ENCODE assay signal across 9 mouse cellular contexts in the genomic region with DNA sequence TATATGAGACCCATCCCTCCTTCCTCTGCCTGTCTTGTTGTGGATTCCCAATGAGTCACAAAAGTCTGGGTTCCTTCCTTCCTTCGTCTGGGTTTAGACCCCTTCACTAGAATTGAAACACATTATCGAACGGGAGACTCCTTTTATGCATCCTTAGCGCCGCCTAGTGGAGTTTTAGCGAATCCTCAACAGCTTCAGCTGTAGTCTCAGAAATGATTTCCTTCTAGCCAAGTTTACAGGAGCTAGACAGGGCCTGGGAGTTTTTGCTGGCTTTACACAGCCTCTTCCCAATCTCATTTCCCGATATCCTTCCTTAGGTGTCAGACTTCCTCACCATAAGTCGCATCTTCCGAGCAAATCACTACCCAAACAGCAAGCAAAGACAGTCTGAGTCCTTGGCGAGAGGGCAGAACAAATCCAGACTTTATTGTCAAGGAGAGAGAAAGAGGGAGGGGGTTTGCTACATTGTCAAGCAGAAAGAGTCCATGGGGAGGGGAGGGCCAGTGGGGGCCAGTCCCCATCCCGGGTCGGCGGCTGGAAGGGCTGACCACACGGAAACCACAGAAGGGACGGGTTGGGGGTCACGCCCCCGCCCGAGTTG. TPM values are rescaled to one million over a fixed set of nuclear protein-coding genes. Genes with fewer than 3 reads are reported as not detected.
A peak's percentile ranks its signal among the peaks of the same experiment; 100 is the strongest.
DNase-seq lines count a peak whose midpoint lies in the region; ATAC-seq and TF ChIP-seq lines count a peak whose summit lies in the region.
"Had no signal": no experiment of that assay in that cellular context is flagged by ENCODE, and none has a peak within 500 bp of the region (broad histone marks: within the 10 kb centered on the region; RNA-seq: fewer than 3 reads in every experiment).

No protein-coding gene starts in this region.

- peak; percentile 75; the same call in 1 of the 2 replicates for TF ChIP-seq CTCF in brain, embryonic 14.5 days (IDR thresholded peaks at IDR 0.05; ENCODE audit: borderline replicate concordance, extremely low read depth, insufficient read depth, insufficient read length)

- no peaks in the 10 kb centered on the region for H3K9me3 ChIP-seq in forebrain, embryonic 11.5 days (ENCODE audit: control insufficient read depth, low read length)
- H3K9me3 ChIP-seq in hindbrain, embryonic 15.5 days, result no peaks in the 10 kb centered on the region
- H3K9me3 ChIP-seq in limb, embryonic 15.5 days, result no peaks in the 10 kb centered on the region

- H3K27ac ChIP-seq in forebrain, embryonic 11.5 days (ENCODE audit: low read depth, low read length), result no peak overlapping the region
- H3K27ac ChIP-seq in hindbrain, embryonic 15.5 days (replicated peaks), result peak overlapping the region; percentile 53; the same call in 1 of the 2 replicates
- H3K27ac ChIP-seq in limb, embryonic 15.5 days, result 0 out of 2 replicates have a peak overlapping the region, but pooled peaks have one; percentile 13
- H3K27ac ChIP-seq: macrophage had no signal

- H3K79me2 ChIP-seq in myocyte (ENCODE audit: control insufficient read depth, insufficient read depth), result no peaks in the 10 kb centered on the region

- 0 out of 2 replicates have a peak overlapping the region, but pooled peaks have one; percentile 39 for H3K4me2 ChIP-seq in forebrain, embryonic 11.5 days (ENCODE audit: low read depth, low read length, severe bottlenecking)
- peak overlapping the region; percentile 51 for H3K4me2 ChIP-seq in hindbrain, embryonic 15.5 days
- no peak overlapping the region for H3K4me2 ChIP-seq in limb, embryonic 15.5 days
- H3K4me2 ChIP-seq in myocyte (ENCODE audit: low read depth), result peak overlapping the region; percentile 7

- H3K9ac ChIP-seq in forebrain, embryonic 11.5 days (ENCODE audit: low read length), result no peak overlapping the region
- H3K9ac ChIP-seq in hindbrain, embryonic 15.5 days, result no peak overlapping the region
- H3K9ac ChIP-seq in limb, embryonic 15.5 days, result no peak overlapping the region

- no peak overlapping the region for H3ac ChIP-seq in myocyte (ENCODE audit: control insufficient read depth, insufficient read length)

- no peak overlapping the region for H3K4me3 ChIP-seq in forebrain, embryonic 11.5 days (ENCODE audit: low read depth, low read length)
- H3K4me3 ChIP-seq in hindbrain, embryonic 15.5 days, result 0 out of 2 replicates have a peak overlapping the region, but pooled peaks have one; percentile 8
- H3K4me3 ChIP-seq in limb, embryonic 15.5 days, result no peak overlapping the region
- H3K4me3 ChIP-seq in myocyte, result no peak overlapping the region

- WGBS in forebrain, embryonic 11.5 days, result 19% methylated on average over 18 of the region's 18 CpGs
- WGBS in hindbrain, embryonic 15.5 days, result 6% methylated on average over 18 of the region's 18 CpGs
- 18% methylated on average over 18 of the region's 18 CpGs for WGBS in limb, embryonic 15.5 days

- TF ChIP-seq POLR2A in brain, embryonic 14.5 days (IDR thresholded peaks at IDR 0.05; ENCODE audit: borderline replicate concordance, extremely low read depth, insufficient read depth, insufficient read length, poor library complexity, severe bottlenecking), result no peak
- TF ChIP-seq POLR2A in myocyte (IDR thresholded peaks at IDR 0.05; ENCODE audit: insufficient read length, low read depth), result no peak

- peaks cover 3% of the 10 kb centered on the region; the same call in 1 of the 2 replicates for H3K36me3 ChIP-seq in forebrain, embryonic 11.5 days (ENCODE audit: control insufficient read depth, insufficient read depth, low read length)
- H3K36me3 ChIP-seq in hindbrain, embryonic 15.5 days, result peaks cover 25% of the 10 kb centered on the region
- H3K36me3 ChIP-seq in limb, embryonic 15.5 days, result peaks cover 21% of the 10 kb centered on the region; the same call in 1 of the 2 replicates
- H3K36me3 ChIP-seq in myocyte (ENCODE audit: control insufficient read depth, insufficient read depth), result peaks cover 5% of the 10 kb centered on the region

- 0 out of 2 replicates have a peak, but pooled peaks cover 4% of the 10 kb centered on the region for H3K4me1 ChIP-seq in forebrain, embryonic 11.5 days (replicated peaks; ENCODE audit: control insufficient read depth, insufficient read depth, low read length)
- H3K4me1 ChIP-seq in hindbrain, embryonic 15.5 days (replicated peaks), result peaks cover 34% of the 10 kb centered on the region
- peaks cover 47% of the 10 kb centered on the region for H3K4me1 ChIP-seq in limb, embryonic 15.5 days

- ATAC-seq in forebrain, embryonic 11.5 days (replicated peaks; ENCODE audit: low FRiP score), result no peak
- ATAC-seq in hindbrain, embryonic 15.5 days (ENCODE audit: low FRiP score, low read depth), result no peak
- ATAC-seq in limb, embryonic 15.5 days (ENCODE audit: insufficient number of reproducible peaks, low FRiP score, low TSS enrichment, low read depth), result no peak

- peaks cover 3% of the 10 kb centered on the region; the same call in 1 of the 2 replicates for H3K27me3 ChIP-seq in forebrain, embryonic 11.5 days (ENCODE audit: control insufficient read depth, insufficient read depth, low read length)
- H3K27me3 ChIP-seq in hindbrain, embryonic 15.5 days, result no peaks in the 10 kb centered on the region
- H3K27me3 ChIP-seq in limb, embryonic 15.5 days, result no peaks in the 10 kb centered on the region
- H3K27me3 ChIP-seq in myocyte (ENCODE audit: control insufficient read depth, insufficient read depth, insufficient read length), result peaks cover 4% of the 10 kb centered on the region

- DNase-seq in layer of hippocampus, postnatal 10 days (ENCODE audit: low spot score in 2 of 2), result peak; percentile 66 to 70
- no peak for DNase-seq in layer of hippocampus, adult 9-11 months
- DNase-seq in brain, embryonic 14.5 days (ENCODE audit: low read depth), result peak; percentile 90
- peak; percentile 75 for DNase-seq in forebrain, embryonic 11.5 days (ENCODE audit: low spot score)
- DNase-seq in spleen, adult 12 weeks (ENCODE audit: low spot score), result no peak

TF ChIP-seq in myocyte, 11 proteins besides CTCF, POLR2A, EP300 and RAD21:
- TF ChIP-seq USF1 (IDR thresholded peaks at IDR 0.05; ENCODE audit: low read depth), result no peak
- TF ChIP-seq TCF3 (IDR thresholded peaks at IDR 0.05; ENCODE audit: insufficient read length, low read depth), result no peak
- no peak for TF ChIP-seq MYOG (IDR thresholded peaks at IDR 0.05; ENCODE audit: control insufficient read depth in 1 of 3, insufficient read depth in 1 of 3, insufficient read length in 2 of 3, low read depth in 2 of 3)
- no peak for TF ChIP-seq CEBPB (IDR thresholded peaks at IDR 0.05; ENCODE audit: insufficient read depth, poor library complexity, severe bottlenecking)
- TF ChIP-seq REST (IDR thresholded peaks at IDR 0.05; ENCODE audit: insufficient read depth, insufficient read length), result no peak
- TF ChIP-seq TCF12 (IDR thresholded peaks at IDR 0.05; ENCODE audit: insufficient read depth, poor library complexity, severe bottlenecking), result no peak
TF ChIP-seq in myocyte: peak in this region for 0.

RNA-seq across cellular contexts. Expression of a gene that starts 3.2 kb away (rescaled TPM):
- 1 to 10 TPM in 1 of 2 experiments, under 1 TPM in 1; 0.89 to 1.0 TPM for total RNA-seq in layer of hippocampus, postnatal 10 days (2021)
- 0.30 and 0.33 TPM in 2 replicates for polyA plus RNA-seq in brain, embryonic 14.5 days (2012; rRNA removed)
- not detected in 2 replicates for polyA plus RNA-seq in forebrain, embryonic 11.5 days (2014; fragmentation: Nextera tagmentation; extraction: Ambion mirVana)
- polyA plus RNA-seq in hindbrain, embryonic 15.5 days (2015; fragmentation: Nextera tagmentation; extraction: Ambion mirVana), result 0.41 and 0.44 TPM in 2 replicates
- polyA plus RNA-seq in limb, embryonic 15.5 days (2015; fragmentation: Nextera tagmentation; extraction: Ambion mirVana), result 0.20 and 0.36 TPM in 2 replicates
- polyA plus RNA-seq in myocyte (2012; fragmentation: generic; extraction: Trizol), result 0.05 TPM

RNA-seq across cellular contexts. Expression of a gene that starts 26.3 kb away (rescaled TPM):
- 10 to 100 TPM; 36.5 to 45.0 TPM for total RNA-seq in layer of hippocampus, postnatal 10 days (2021)
- 20.3 and 37.5 TPM in 2 replicates for polyA plus RNA-seq in brain, embryonic 14.5 days (2012; rRNA removed)
- polyA plus RNA-seq in forebrain, embryonic 11.5 days (2014; fragmentation: Nextera tagmentation; extraction: Ambion mirVana), result 27.4 and 27.8 TPM in 2 replicates
- 22.6 and 26.6 TPM in 2 replicates for polyA plus RNA-seq in hindbrain, embryonic 15.5 days (2015; fragmentation: Nextera tagmentation; extraction: Ambion mirVana)
- polyA plus RNA-seq in limb, embryonic 15.5 days (2015; fragmentation: Nextera tagmentation; extraction: Ambion mirVana), result 17.1 and 19.4 TPM in 2 replicates
- 35.6 TPM for polyA plus RNA-seq in myocyte (2012; fragmentation: generic; extraction: Trizol)

RNA-seq across cellular contexts. Expression of a gene that starts 41.1 kb away (rescaled TPM):
- 100 to 1,000 TPM; 111 to 112 TPM for total RNA-seq in layer of hippocampus, postnatal 10 days (2021)
- polyA plus RNA-seq in brain, embryonic 14.5 days (2012; rRNA removed), result 165 and 192 TPM in 2 replicates
- polyA plus RNA-seq in forebrain, embryonic 11.5 days (2014; fragmentation: Nextera tagmentation; extraction: Ambion mirVana), result 265 TPM in 2 replicates
- 200 and 208 TPM in 2 replicates for polyA plus RNA-seq in hindbrain, embryonic 15.5 days (2015; fragmentation: Nextera tagmentation; extraction: Ambion mirVana)
- polyA plus RNA-seq in limb, embryonic 15.5 days (2015; fragmentation: Nextera tagmentation; extraction: Ambion mirVana), result 270 and 286 TPM in 2 replicates
- polyA plus RNA-seq in myocyte (2012; fragmentation: generic; extraction: Trizol), result 172 TPM

RNA-seq across cellular contexts. Expression of a gene that starts 53.0 kb away (rescaled TPM):
- total RNA-seq in layer of hippocampus, postnatal 10 days (2021), result 1 to 10 TPM; 6.7 to 7.5 TPM
- polyA plus RNA-seq in brain, embryonic 14.5 days (2012; rRNA removed), result 7.6 and 11.1 TPM in 2 replicates
- polyA plus RNA-seq in forebrain, embryonic 11.5 days (2014; fragmentation: Nextera tagmentation; extraction: Ambion mirVana), result 22.0 and 22.4 TPM in 2 replicates
- 7.4 and 7.9 TPM in 2 replicates for polyA plus RNA-seq in hindbrain, embryonic 15.5 days (2015; fragmentation: Nextera tagmentation; extraction: Ambion mirVana)
- 62.0 and 64.9 TPM in 2 replicates for polyA plus RNA-seq in limb, embryonic 15.5 days (2015; fragmentation: Nextera tagmentation; extraction: Ambion mirVana)
- polyA plus RNA-seq in myocyte (2012; fragmentation: generic; extraction: Trizol), result 162 TPM

RNA-seq across cellular contexts. Expression of a gene that starts 55.4 kb away (rescaled TPM):
- under 1 TPM in 1 of 2 experiments, not detected in 1; 0.39 TPM for total RNA-seq in layer of hippocampus, postnatal 10 days (2021)
- polyA plus RNA-seq in brain, embryonic 14.5 days (2012; rRNA removed), result 0.53 and 1.2 TPM in 2 replicates
- polyA plus RNA-seq in forebrain, embryonic 11.5 days (2014; fragmentation: Nextera tagmentation; extraction: Ambion mirVana), result 6.6 and 7.6 TPM in 2 replicates
- polyA plus RNA-seq in hindbrain, embryonic 15.5 days (2015; fragmentation: Nextera tagmentation; extraction: Ambion mirVana), result 0.58 and 0.89 TPM in 2 replicates
- polyA plus RNA-seq in limb, embryonic 15.5 days (2015; fragmentation: Nextera tagmentation; extraction: Ambion mirVana), result 1.5 and 2.2 TPM in 2 replicates
- polyA plus RNA-seq in myocyte (2012; fragmentation: generic; extraction: Trizol), result 0.42 TPM

Comparison
In these comparisons a context has a peak if more than half of its experiments do, and no peak if none do; other contexts are left out.
1. DNase-seq: peak in layer of hippocampus, postnatal 10 days (2 of 2), brain, embryonic 14.5 days (single experiment) and forebrain, embryonic 11.5 days (single experiment); none in layer of hippocampus, adult 9-11 months (single experiment) and spleen, adult 12 weeks (single experiment).